Comparison of ENCODE assay signal across 7 mouse cellular contexts in genomic region chr11:87423551-87424325, GRCm38 (mm10). TPM values are rescaled to one million over a fixed set of nuclear protein-coding genes. Genes with fewer than 3 reads are reported as not detected.
DNase-seq lines count a peak whose midpoint lies in the region; ATAC-seq lines count a peak whose summit lies in the region.

No protein-coding gene starts in this region.

- no peaks in the 10 kb centered on the region for H3K9me3 ChIP-seq in limb, embryonic 12.5 days
- no peaks in the 10 kb centered on the region for H3K9me3 ChIP-seq in limb, embryonic 10.5 days (replicated peaks)
- H3K9me3 ChIP-seq in hindbrain, embryonic 16.5 days (ENCODE audit: control insufficient read depth, low read length): no peaks in the 10 kb centered on the region

- H3K27ac ChIP-seq in limb, embryonic 12.5 days: peak overlapping the region; percentile 75
- H3K27ac ChIP-seq in limb, embryonic 10.5 days: no peak overlapping the region
- H3K27ac ChIP-seq in hindbrain, embryonic 16.5 days (ENCODE audit: low read depth, low read length): peak overlapping the region; percentile 80; the same call in 1 of the 2 replicates

- H3K27me3 ChIP-seq in limb, embryonic 12.5 days: no peaks in the 10 kb centered on the region
- no peaks in the 10 kb centered on the region for H3K27me3 ChIP-seq in limb, embryonic 10.5 days (ENCODE audit: low read depth, poor library complexity, severe bottlenecking)
- no peaks in the 10 kb centered on the region for H3K27me3 ChIP-seq in hindbrain, embryonic 16.5 days (replicated peaks; ENCODE audit: control insufficient read depth, insufficient read depth, low read length)

- H3K9ac ChIP-seq in limb, embryonic 12.5 days (replicated peaks): no peak overlapping the region
- H3K9ac ChIP-seq in hindbrain, embryonic 16.5 days (ENCODE audit: low read depth, low read length): no peak overlapping the region

- H3K36me3 ChIP-seq in limb, embryonic 12.5 days: no peaks in the 10 kb centered on the region
- no peaks in the 10 kb centered on the region for H3K36me3 ChIP-seq in limb, embryonic 10.5 days
- no peaks in the 10 kb centered on the region for H3K36me3 ChIP-seq in hindbrain, embryonic 16.5 days (ENCODE audit: control insufficient read depth, insufficient read depth, low read length)

- ATAC-seq in limb, embryonic 12.5 days (ENCODE audit: insufficient number of reproducible peaks, insufficient read depth, low FRiP score, low TSS enrichment, low read depth): no peak
- no peak for ATAC-seq in hindbrain, embryonic 16.5 days
- peak; percentile 15; the same call in 1 of the 2 replicates for ATAC-seq in neutrophil, adult 5-6 weeks (ENCODE audit: extremely low read depth, insufficient number of reproducible peaks, low FRiP score, poor library complexity, severe bottlenecking)
- ATAC-seq in frontal cortex, adult (ENCODE audit: low TSS enrichment): no peak

- WGBS in limb, embryonic 12.5 days: 47% methylated on average over 6 of the region's 6 CpGs
- 63% methylated on average over 6 of the region's 6 CpGs for WGBS in limb, embryonic 10.5 days
- 52% methylated on average over 6 of the region's 6 CpGs for WGBS in hindbrain, embryonic 16.5 days

- H3K4me3 ChIP-seq in limb, embryonic 12.5 days (replicated peaks): no peak overlapping the region
- H3K4me3 ChIP-seq in limb, embryonic 10.5 days: no peak overlapping the region
- H3K4me3 ChIP-seq in hindbrain, embryonic 16.5 days (ENCODE audit: low read length): no peak overlapping the region

- H3K4me2 ChIP-seq in limb, embryonic 12.5 days: no peak overlapping the region
- no peak overlapping the region for H3K4me2 ChIP-seq in hindbrain, embryonic 16.5 days (ENCODE audit: low read length)

- no peak for DNase-seq in limb, embryonic 10.5 days (ENCODE audit: low spot score)
- peak; percentile 37 for DNase-seq in embryo, embryonic 11 days
- no peak for DNase-seq in ovary, adult 18-20 months (ENCODE audit: low spot score)

- peaks cover 5% of the 10 kb centered on the region; the same call in 1 of the 2 replicates for H3K4me1 ChIP-seq in limb, embryonic 12.5 days (replicated peaks)
- peaks cover 12% of the 10 kb centered on the region for H3K4me1 ChIP-seq in limb, embryonic 10.5 days
- H3K4me1 ChIP-seq in hindbrain, embryonic 16.5 days (ENCODE audit: control insufficient read depth, insufficient read depth, low read depth, low read length): peaks cover 12% of the 10 kb centered on the region

RNA-seq across cellular contexts. Expression of gene Tex14, which starts 18.9 kb away (rescaled TPM):
- polyA plus RNA-seq in limb, embryonic 12.5 days (2016; fragmentation: Nextera tagmentation; extraction: Ambion mirVana): 0.47 and 0.81 TPM in 2 replicates
- 0.16 and 0.33 TPM in 2 replicates for polyA plus RNA-seq in limb, embryonic 10.5 days (2016; fragmentation: Nextera tagmentation; extraction: Ambion mirVana)
- 1.7 and 1.9 TPM in 2 replicates for polyA plus RNA-seq in hindbrain, embryonic 16.5 days (2015; fragmentation: Nextera tagmentation; extraction: Ambion mirVana)
- 2.2 and 4.8 TPM in 2 replicates for total RNA-seq in neutrophil, adult 5-6 weeks (2017)

RNA-seq across cellular contexts. Expression of gene Rad51c, which starts 19.0 kb away (rescaled TPM):
- 11.8 and 12.3 TPM in 2 replicates for polyA plus RNA-seq in limb, embryonic 12.5 days (2016; fragmentation: Nextera tagmentation; extraction: Ambion mirVana)
- 11.5 and 15.4 TPM in 2 replicates for polyA plus RNA-seq in limb, embryonic 10.5 days (2016; fragmentation: Nextera tagmentation; extraction: Ambion mirVana)
- 3.8 and 5.1 TPM in 2 replicates for polyA plus RNA-seq in hindbrain, embryonic 16.5 days (2015; fragmentation: Nextera tagmentation; extraction: Ambion mirVana)
- total RNA-seq in neutrophil, adult 5-6 weeks (2017): 4.2 and 9.9 TPM in 2 replicates
